Mouse (Mus musculus) left cerebral cortex, postnatal 25 days (tissue): ENCODE measurements around the gene Grpel1. TPM values are rescaled to one million over a fixed set of nuclear protein-coding genes. Genes with fewer than 3 reads are reported as not detected.

ENCODE experiments used
- DNase-seq, 2 experiments: peaks; one replicate each; pipeline ENCODE4 v3.0.0; 2022; ENCODE audit warnings: low spot score in 2 of 2, mixed read lengths in 1 of 2
- intact Hi-C: fragments of 180-260 bp; cut with DNase I; formaldehyde crosslinking; loops from one replicate; pipeline ENCODE4 v1.15.1; 2025
- total RNA-seq, 2 experiments: library from RNA; stranded (reverse); gene quantifications; 2 replicates each; pipeline ENCODE4 v1.2.3; 2021

Grpel1 gene
- total RNA-seq, 2 experiments from 2014 or later = 20.7 to 22.7 TPM

- intact Hi-C loops = no loop called here
- no peak for DNase-seq
These were observed 24.4 kb downstream of the Grpel1 start for GRCm38 (mm10) chr5:36489225-36489624.

- peak in 1 of 2 experiments; percentile 78 for DNase-seq
- intact Hi-C loops = no loop called here
These were observed 29.1 kb downstream of the Grpel1 start for GRCm38 (mm10) chr5:36493919-36494318.

GRCm38 (mm10) chr5:36494709-36495108, 29.9 kb downstream of the Grpel1 start:
- intact Hi-C loops = no loop called here
- peak in 1 of 2 experiments; percentile 39 for DNase-seq

DNA sequence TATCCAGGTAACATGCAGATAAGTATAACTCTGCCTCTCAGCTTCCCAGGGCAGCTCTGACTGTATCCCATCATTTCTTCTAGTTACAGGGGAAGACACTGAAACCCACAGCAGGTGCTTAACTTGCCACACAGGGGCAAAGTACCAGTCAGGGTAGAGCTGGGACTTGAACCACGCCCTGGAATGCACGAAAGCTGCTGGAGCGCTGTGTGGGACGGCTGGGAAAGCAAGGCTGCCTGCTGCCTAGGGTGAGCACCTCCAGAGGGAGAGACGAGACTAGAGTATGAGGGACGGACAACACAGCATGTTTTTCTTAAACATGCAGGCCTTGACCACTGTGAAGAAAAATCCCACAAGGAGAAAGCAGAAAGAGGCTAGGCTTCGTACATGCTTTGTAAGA, 40.4 kb downstream of the Grpel1 start:
- no peak for DNase-seq
- intact Hi-C loops = no loop called here

GRCm38 (mm10) chr5:36505643-36506042, 40.8 kb downstream of the Grpel1 start:
- DNase-seq = no peak
- intact Hi-C loops = no loop called here

- intact Hi-C loops = no loop called here
- DNase-seq = no peak
These were observed 43.6 kb downstream of the Grpel1 start for GRCm38 (mm10) chr5:36508351-36508750.

- DNase-seq = no peak
These were observed 46.2 kb downstream of the Grpel1 start for GRCm38 (mm10) chr5:36510956-36511355.

GRCm38 (mm10) chr5:36515126-36515525, 50.3 kb downstream of the Grpel1 start:
- intact Hi-C loops = no loop called here
- no peak for DNase-seq

More at GRCm38 (mm10) chr5:36510956-36511355, 46.2 kb downstream of the Grpel1 start:
- intact Hi-C loops = no loop called here

DNA sequence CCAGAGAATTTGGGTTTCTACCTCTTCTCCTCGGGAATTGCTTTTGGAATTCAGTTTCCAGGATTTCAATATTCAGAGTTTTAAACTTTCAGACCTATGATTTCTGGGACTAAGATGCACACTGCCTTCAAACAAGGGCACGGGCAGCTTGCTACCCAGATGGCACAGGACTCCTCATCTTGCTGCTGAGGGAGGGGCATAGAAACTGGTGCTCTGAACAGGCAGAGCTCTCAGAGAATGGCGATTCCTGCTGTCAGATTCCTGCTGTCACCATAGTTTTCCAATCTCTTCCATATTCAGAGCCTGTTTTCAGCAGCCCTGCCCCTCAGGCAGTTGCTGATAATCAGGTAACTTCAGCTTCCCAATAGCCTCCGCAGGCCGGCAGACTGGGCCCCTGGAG, 50.8 kb downstream of the Grpel1 start:
- DNase-seq = no peak
- intact Hi-C loops = no loop called here

DNA sequence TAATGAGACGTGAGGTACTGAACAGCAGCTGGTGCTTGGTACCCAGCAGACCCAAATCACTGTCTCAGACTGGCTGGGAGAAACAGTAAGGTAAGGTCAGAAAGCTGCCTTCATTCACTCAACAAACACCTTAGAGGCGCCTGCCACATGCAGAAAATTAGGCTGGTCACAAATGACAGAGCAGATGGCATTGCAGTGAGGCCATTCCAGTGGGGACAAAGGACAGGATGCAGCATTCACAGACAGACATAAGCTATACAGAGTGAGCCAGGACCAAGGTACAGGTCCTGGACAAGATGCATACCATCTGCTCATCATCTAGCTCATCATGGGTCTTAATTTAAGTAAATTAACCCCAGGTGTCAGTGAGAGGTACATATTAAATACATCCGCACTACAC, 52.8 kb downstream of the Grpel1 start:
- DNase-seq = no peak
- intact Hi-C loops = no loop called here

DNA sequence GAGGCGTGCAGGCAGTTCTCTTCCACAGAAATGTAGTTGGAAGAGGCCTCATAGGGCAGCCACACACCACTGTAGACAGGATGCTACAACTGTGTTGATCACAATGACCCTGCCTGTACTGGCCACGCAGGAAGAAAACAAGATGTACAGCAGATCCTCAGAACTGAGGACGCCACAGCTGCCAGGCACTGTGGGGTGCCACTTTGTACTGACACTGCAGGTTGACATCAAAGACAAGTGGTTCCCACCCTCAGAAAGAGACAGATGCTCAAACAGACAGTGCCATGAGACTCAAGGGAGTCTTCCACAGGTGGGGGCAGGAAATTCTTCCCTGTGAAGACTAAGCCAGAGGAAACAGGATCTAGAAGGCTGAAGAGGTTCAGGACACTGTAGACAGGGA, 55.0 kb downstream of the Grpel1 start:
- intact Hi-C loops = no loop called here
- no peak for DNase-seq

DNA sequence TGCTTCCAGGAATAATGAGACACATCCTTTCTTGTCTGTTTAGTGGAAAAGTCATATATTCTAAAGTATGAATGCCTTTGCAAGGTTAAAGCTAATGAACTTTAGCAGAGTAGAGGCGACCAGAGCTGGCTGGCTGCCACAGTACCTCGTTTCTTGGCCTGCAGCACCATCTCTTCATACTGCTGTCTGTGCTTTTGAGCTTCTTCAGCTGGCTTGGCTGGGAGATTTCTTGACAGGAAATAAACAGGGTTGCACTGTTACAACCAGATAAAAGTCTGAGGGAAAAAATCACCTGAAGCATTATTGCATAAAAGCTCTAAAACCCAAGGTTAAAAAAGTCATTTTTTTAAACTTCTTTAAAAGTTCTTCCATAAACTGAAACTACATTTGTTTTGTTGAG, 58.0 kb downstream of the Grpel1 start:
- intact Hi-C loops = no loop called here
- no peak for DNase-seq

DNA sequence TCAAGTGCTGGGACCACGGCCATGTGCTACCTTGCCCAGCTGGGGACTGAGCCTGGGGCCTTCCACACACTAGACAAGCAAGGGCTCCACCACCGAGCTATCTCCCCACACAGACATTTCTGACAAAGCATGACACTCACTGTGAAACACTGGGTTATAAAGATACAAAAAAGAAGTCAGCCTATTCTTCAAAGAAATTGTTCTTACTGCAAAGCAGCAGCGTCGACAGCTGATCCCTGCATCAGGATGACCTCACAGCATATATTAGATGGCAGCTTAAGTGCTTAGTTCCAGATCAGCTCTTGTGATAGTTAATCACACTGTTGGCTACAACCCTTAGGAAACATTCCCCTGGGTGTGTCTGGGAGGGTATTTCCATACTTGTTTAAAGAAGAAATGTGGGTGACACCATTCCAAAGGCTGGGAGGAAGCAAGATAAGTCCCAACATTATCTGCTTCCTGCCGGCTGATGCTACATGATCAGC, 58.5 kb downstream of the Grpel1 start:
- intact Hi-C loops = no loop called here
- DNase-seq = no peak

Other genes with a start within 250 kb of the Grpel1 start
- gene Sorcs2, start 66.9 kb upstream of the Grpel1 start, total RNA-seq = 10 to 100 TPM; 39.2 to 43.8 TPM
- 10 to 100 TPM; 25.1 to 27.1 TPM for gene Tada2b, start 19.3 kb downstream of the Grpel1 start, total RNA-seq
- 1 to 10 TPM; 1.0 to 1.2 TPM for gene Ccdc96, start 19.6 kb downstream of the Grpel1 start, total RNA-seq
- gene Tbc1d14, start 128.3 kb downstream of the Grpel1 start, total RNA-seq = 10 to 100 TPM; 74.1 to 78.7 TPM
- 10 to 100 TPM; 91.8 to 97.9 TPM for gene D5Ertd579e, start 231.0 kb downstream of the Grpel1 start, total RNA-seq